ENCODE assay signal across 8 mouse cellular contexts in the genomic region with DNA sequence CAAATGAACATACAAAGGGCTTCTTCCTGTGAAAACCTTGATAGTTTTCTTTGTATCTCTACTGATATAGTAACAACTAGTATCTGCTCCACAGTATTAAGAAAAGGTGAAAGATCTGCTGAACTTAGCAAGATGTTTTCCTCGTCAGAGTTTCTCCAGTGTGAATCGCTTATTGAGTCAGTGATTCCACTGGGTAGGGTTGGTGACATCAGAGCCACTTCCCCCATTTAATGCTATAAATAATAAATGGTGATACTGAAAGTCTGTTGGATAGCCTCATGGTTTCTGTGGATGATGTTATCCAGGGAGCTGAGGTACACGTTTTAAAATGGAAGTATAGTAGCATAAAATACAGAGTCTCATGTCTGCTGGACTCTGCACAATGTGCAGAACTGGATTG. TPM values are rescaled to one million over a fixed set of nuclear protein-coding genes. Genes with fewer than 3 reads are reported as not detected.
DNase-seq lines count a peak whose midpoint lies in the region; ATAC-seq and TF ChIP-seq lines count a peak whose summit lies in the region.

No protein-coding gene starts in this region.

- TF ChIP-seq CTCF in kidney, postnatal 0 days (IDR thresholded peaks at IDR 0.05; ENCODE audit: low read depth), result no peak

- no peaks in the 10 kb centered on the region for H3K9me3 ChIP-seq in kidney, postnatal 0 days (replicated peaks; ENCODE audit: low read length)

- H3K27ac ChIP-seq in kidney, postnatal 0 days, result peak overlapping the region; percentile 97

- H3ac ChIP-seq in myocyte (ENCODE audit: control insufficient read depth, insufficient read length), result no peak overlapping the region

- no peaks in the 10 kb centered on the region for H3K36me3 ChIP-seq in kidney, postnatal 0 days (ENCODE audit: insufficient read depth, low read length)
- no peaks in the 10 kb centered on the region for H3K36me3 ChIP-seq in myocyte (ENCODE audit: control insufficient read depth, insufficient read depth)

- H3K79me2 ChIP-seq in myocyte (ENCODE audit: control insufficient read depth, insufficient read depth), result peaks cover 62% of the 10 kb centered on the region

- ATAC-seq in kidney, postnatal 0 days (replicated peaks; ENCODE audit: low FRiP score, low read depth), result no peak

- H3K9ac ChIP-seq in kidney, postnatal 0 days (ENCODE audit: low read depth, low read length), result peak overlapping the region; percentile 93

- DNase-seq in kidney, postnatal 0 days (ENCODE audit: low spot score), result peak; percentile 28
- DNase-seq in kidney, adult 8-10 months, result no peak
- DNase-seq in brain, adult 2 months (ENCODE audit: low read depth, low spot score), result peak; percentile 36
- DNase-seq in induced T-regulatory cell, adult 2 months (ENCODE audit: low read depth), result peak; percentile 81
- no peak for DNase-seq in urinary bladder, postnatal 14 days (ENCODE audit: low spot score)
- no peak for DNase-seq in urinary bladder, postnatal 4 days (ENCODE audit: low spot score in 2 of 2)
- no peak for DNase-seq in left cerebral cortex, postnatal 14 days (ENCODE audit: low spot score in 2 of 2)

- no peaks in the 10 kb centered on the region for H3K27me3 ChIP-seq in kidney, postnatal 0 days (ENCODE audit: insufficient read depth, low read length)
- H3K27me3 ChIP-seq in myocyte (ENCODE audit: control insufficient read depth, insufficient read depth, insufficient read length), result no peaks in the 10 kb centered on the region

- intact Hi-C loops in left cerebral cortex, postnatal 14 days (cut with DNase I), result loop anchor here (5.0 kb wide), 2 partner anchors 48 to 63 kb away; no protein-coding TSS in a partner anchor

- H3K4me2 ChIP-seq in kidney, postnatal 0 days (ENCODE audit: low read length), result peak overlapping the region; percentile 78
- peak overlapping the region; percentile 87 for H3K4me2 ChIP-seq in myocyte (ENCODE audit: low read depth)

- H3K4me3 ChIP-seq in kidney, postnatal 0 days (replicated peaks; ENCODE audit: low read depth, low read length), result peak overlapping the region; percentile 89
- H3K4me3 ChIP-seq in myocyte, result peak overlapping the region; percentile 86

- H3K4me1 ChIP-seq in kidney, postnatal 0 days (replicated peaks; ENCODE audit: insufficient read depth, low read length), result 0 out of 2 replicates have a peak, but pooled peaks cover 3% of the 10 kb centered on the region

- WGBS in kidney, postnatal 0 days, result 6% methylated on average over 3 of the region's 3 CpGs

- no peak for TF ChIP-seq POLR2A in myocyte (IDR thresholded peaks at IDR 0.05; ENCODE audit: insufficient read length, low read depth)

TF ChIP-seq in myocyte, 11 proteins besides CTCF, POLR2A, EP300 and RAD21:
- TF ChIP-seq E2F4 (IDR thresholded peaks at IDR 0.05; ENCODE audit: insufficient read depth) (no peak), TCF12 (IDR thresholded peaks at IDR 0.05; ENCODE audit: insufficient read depth, poor library complexity, severe bottlenecking) (no peak), MYOD1 (IDR thresholded peaks at IDR 0.05; ENCODE audit: control insufficient read depth in 1 of 3, insufficient read length in 2 of 3, low read depth in 2 of 3) (no peak), TCF3 (IDR thresholded peaks at IDR 0.05; ENCODE audit: insufficient read length, low read depth) (no peak), CEBPB (IDR thresholded peaks at IDR 0.05; ENCODE audit: insufficient read depth, poor library complexity, severe bottlenecking) (no peak), MYOG (IDR thresholded peaks at IDR 0.05; ENCODE audit: control insufficient read depth in 1 of 3, insufficient read depth in 1 of 3, insufficient read length in 2 of 3, low read depth in 2 of 3) (no peak), USF1 (IDR thresholded peaks at IDR 0.05; ENCODE audit: low read depth) (no peak), SRF (IDR thresholded peaks at IDR 0.05; ENCODE audit: control insufficient read depth, insufficient read length, low read depth) (no peak), REST (IDR thresholded peaks at IDR 0.05; ENCODE audit: insufficient read depth, insufficient read length) (no peak), POLR2AphosphoS2 (IDR thresholded peaks at IDR 0.05; ENCODE audit: insufficient read length, low read depth) (no peak), MAX (IDR thresholded peaks at IDR 0.05; ENCODE audit: low read depth) (no peak)
TF ChIP-seq in myocyte: peak in this region for 0.

RNA-seq across cellular contexts. Expression of gene Fbxw11, which starts 1.5 kb away (rescaled TPM):
- 61.1 and 68.4 TPM in 2 replicates for polyA plus RNA-seq in kidney, postnatal 0 days (2015; fragmentation: Nextera tagmentation; extraction: Ambion mirVana)
- 44.5 TPM for polyA plus RNA-seq in myocyte (2012; fragmentation: generic; extraction: Trizol)
- 100 to 1,000 TPM; 111 to 120 TPM for total RNA-seq in left cerebral cortex, postnatal 14 days (2021)

Comparison
In these comparisons a context has a peak if more than half of its experiments do, and no peak if none do; other contexts are left out.
1. DNase-seq: peak in kidney, postnatal 0 days (single experiment), brain, adult 2 months (single experiment) and induced T-regulatory cell, adult 2 months (single experiment); none in kidney, adult 8-10 months (0 of 2), urinary bladder, postnatal 14 days (single experiment), urinary bladder, postnatal 4 days (0 of 2) and left cerebral cortex, postnatal 14 days (0 of 2).